Mouse (Mus musculus) liver, embryonic 16.5 days (tissue): ENCODE measurements at regions not wholly inside any gene's neighbourhood (a gene's known extent, or its start where the extent isn't known, plus 50 kb on each side); places are given as distances from the start of the nearest gene placed in this dataset.

Experiments used
- ATAC-seq: fragments of 200-750 bp; cut with Nextera tagmentation; 2 replicates; pipeline ENCODE4 v1.8.0; 2017; ENCODE audit warnings: low read depth, mild to moderate bottlenecking, moderate number of reproducible peaks, moderate library complexity
- H3K27ac ChIP-seq: fragments of 300-500 bp; sonication (generic); 2 replicates; pipeline ENCODE4 v1.5.1; 2014; ENCODE audit warnings: mild to moderate bottlenecking, low read length
- H3K27me3 ChIP-seq: fragments of 300-500 bp; sonication (generic); 2 replicates; pipeline ENCODE4 v1.6.1; 2014; ENCODE audit warnings: low read depth, low read length, mixed read lengths; ENCODE audit not compliant: control insufficient read depth, insufficient read depth
- H3K36me3 ChIP-seq: fragments of 300-500 bp; sonication (generic); 2 replicates; pipeline ENCODE4 v1.6.1; 2014; ENCODE audit warnings: mild to moderate bottlenecking; ENCODE audit not compliant: control insufficient read depth, insufficient read depth
- H3K4me1 ChIP-seq: fragments of 300-500 bp; sonication (generic); 2 replicates; pipeline ENCODE4 v1.6.1; 2014; ENCODE audit warnings: low read depth, low read length, mixed read lengths; ENCODE audit not compliant: control insufficient read depth
- H3K4me2 ChIP-seq: fragments of 300-500 bp; sonication (generic); 2 replicates; pipeline ENCODE4 v1.6.1; 2014; ENCODE audit warnings: low read depth, low read length, mixed read lengths
- H3K4me3 ChIP-seq: fragments of 300-500 bp; sonication (generic); 2 replicates; pipeline ENCODE4 v1.5.1; 2014; ENCODE audit warnings: low read depth, mild to moderate bottlenecking, low read length
- H3K9ac ChIP-seq: fragments of 300-500 bp; sonication (generic); 2 replicates; pipeline ENCODE4 v1.6.1; 2014; ENCODE audit warnings: low read depth, low read length
- H3K9me3 ChIP-seq: fragments of 300-500 bp; sonication (generic); replicated peaks from 2 replicates; pipeline ENCODE4 v1.6.1; 2016; ENCODE audit warnings: low read length; ENCODE audit not compliant: control insufficient read depth
- WGBS: fragments of 180-500 bp; shearing (Covaris S2); extraction: QIAGEN DNeasy Blood & Tissue Kit; methylation state at CpG from one replicate; pipeline ENCODE4 v1.1.7; 2014; ENCODE audit not compliant: insufficient replicate concordance; 5-methylcytosine and 5-hydroxymethylcytosine counted together

DNA sequence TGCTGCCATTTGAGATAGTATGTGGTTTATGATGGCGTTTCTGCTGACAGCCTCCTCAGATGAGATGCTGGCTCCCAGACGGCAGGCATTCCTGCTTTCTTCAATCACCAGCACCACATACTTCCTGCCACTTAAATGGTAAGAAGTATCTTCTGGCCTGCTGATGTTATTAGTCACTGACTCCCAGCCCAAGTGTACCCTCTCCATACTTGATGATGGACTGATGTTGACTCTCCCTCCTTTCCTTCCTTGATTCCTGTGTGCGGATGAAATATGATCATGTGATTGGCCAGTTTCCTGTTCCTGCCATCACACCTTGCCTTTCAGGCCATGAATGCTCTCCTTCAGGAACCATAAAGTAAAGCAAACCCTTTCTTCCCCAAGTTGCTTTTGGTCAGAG, 50.8 kb upstream of the Rpl10-ps3 start:
- no peaks in the 10 kb centered on the region for H3K27me3 ChIP-seq
- H3K9ac ChIP-seq = no peak overlapping the region
- H3K4me1 ChIP-seq = no peaks in the 10 kb centered on the region
- WGBS = 52% methylated on average over 3 of the region's 3 CpGs
- no peak for ATAC-seq
- no peaks in the 10 kb centered on the region for H3K9me3 ChIP-seq
- H3K4me3 ChIP-seq = no peak overlapping the region
- H3K27ac ChIP-seq = no peak overlapping the region
- H3K4me2 ChIP-seq = no peak overlapping the region
- no peaks in the 10 kb centered on the region for H3K36me3 ChIP-seq

DNA sequence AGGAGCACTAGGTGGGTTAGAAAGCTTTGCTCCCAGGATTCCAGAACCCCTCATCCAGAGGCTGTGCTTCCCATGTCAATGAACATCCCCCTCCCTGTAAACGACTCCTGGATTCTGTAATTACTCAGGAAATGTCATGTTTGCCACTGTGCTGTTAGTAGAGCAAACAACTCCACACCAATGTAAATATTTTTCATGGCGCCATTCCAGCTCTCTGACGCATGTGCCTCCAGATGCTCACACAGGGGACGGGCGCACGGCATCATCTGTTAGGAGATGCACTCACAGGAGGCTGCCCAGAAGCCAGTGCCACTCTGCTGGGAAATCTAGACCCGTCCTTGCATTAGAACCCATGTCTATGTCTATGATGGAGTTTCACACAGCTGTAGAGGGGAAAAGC, 51.3 kb upstream of the Rpl10-ps3 start:
- no peak for ATAC-seq
- WGBS = 63% methylated on average over 7 of the region's 7 CpGs
- H3K9ac ChIP-seq = no peak overlapping the region
- H3K36me3 ChIP-seq = no peaks in the 10 kb centered on the region
- H3K27me3 ChIP-seq = no peaks in the 10 kb centered on the region
- no peaks in the 10 kb centered on the region for H3K4me1 ChIP-seq
- no peak overlapping the region for H3K27ac ChIP-seq
- H3K9me3 ChIP-seq = no peaks in the 10 kb centered on the region
- no peak overlapping the region for H3K4me3 ChIP-seq
- H3K4me2 ChIP-seq = no peak overlapping the region

DNA sequence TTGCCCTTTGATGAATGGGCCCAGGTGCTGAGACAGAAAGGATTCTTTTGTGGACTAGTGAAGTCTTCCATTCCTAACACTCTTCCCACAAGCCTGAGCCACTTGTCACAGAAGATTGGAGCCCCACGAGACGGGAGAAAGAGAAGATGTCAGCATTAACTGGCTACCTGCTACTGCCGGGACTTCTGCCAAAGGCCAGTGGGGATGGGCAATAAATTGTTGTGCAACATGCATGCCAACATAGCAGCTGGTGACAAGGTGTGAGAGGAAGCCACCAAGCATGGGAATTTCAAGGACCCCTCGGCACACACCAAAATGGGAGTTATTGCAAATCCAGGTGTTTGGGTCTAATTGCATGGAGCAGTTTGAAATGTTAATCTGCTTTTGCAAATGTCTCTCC, 63.6 kb upstream of the Rpl10-ps3 start:
- ATAC-seq = no peak
- Histone ChIP-seq H3K9me3 (no peaks in the 10 kb centered on the region), H3K4me2 (no peak overlapping the region), H3K27ac (no peak overlapping the region), H3K27me3 (no peaks in the 10 kb centered on the region), H3K4me1 (no peaks in the 10 kb centered on the region), H3K36me3 (no peaks in the 10 kb centered on the region), H3K4me3 (no peak overlapping the region), H3K9ac (no peak overlapping the region)
- WGBS = 60% methylated on average over 4 of the region's 4 CpGs

DNA sequence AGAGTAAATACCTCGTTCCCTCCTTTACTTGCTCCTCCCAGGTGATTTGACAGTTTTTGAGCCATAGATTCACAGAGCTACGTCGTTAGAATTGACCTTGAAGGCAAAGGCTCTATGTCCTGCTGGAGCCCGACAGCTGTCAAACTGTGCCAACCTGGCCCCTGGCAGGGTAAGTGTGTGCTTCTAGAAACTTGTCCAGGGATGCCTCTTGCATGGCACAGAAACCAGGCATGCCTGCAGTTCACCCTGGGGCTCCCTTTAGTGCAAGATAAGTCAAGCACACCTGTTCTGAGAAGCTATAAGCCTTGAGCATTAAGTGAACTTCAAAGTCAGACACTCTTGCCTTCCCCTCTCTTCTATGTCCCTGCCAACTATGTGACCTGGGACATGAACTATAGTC, 64.1 kb upstream of the Rpl10-ps3 start:
- Histone ChIP-seq H3K4me2 (no peak overlapping the region), H3K9ac (no peak overlapping the region), H3K9me3 (no peaks in the 10 kb centered on the region), H3K27ac (no peak overlapping the region), H3K36me3 (no peaks in the 10 kb centered on the region), H3K4me1 (no peaks in the 10 kb centered on the region), H3K4me3 (no peak overlapping the region), H3K27me3 (no peaks in the 10 kb centered on the region)
- no peak for ATAC-seq
- 62% methylated on average over 4 of the region's 4 CpGs for WGBS

DNA sequence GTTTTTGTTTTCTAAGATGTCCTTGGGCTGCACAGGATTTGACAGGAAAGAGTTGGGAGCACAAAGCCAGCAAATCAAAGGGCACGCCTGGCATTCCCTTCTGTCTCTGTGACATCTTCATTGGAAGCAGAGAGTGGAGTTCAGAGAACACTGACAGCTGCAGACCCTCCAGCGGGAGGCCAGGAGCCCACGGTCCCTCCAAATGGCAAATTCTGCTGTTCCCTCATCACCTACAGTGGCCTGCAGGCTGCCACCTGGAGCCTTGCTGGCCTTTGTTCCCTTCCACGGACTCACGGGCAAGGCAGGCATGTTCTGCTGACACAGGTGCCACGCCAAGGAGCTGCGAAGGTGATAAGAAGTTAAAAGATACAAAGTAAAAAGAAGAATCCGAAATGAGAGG, 68.2 kb upstream of the Rpl10-ps3 start:
- no peak overlapping the region for H3K4me3 ChIP-seq

DNA sequence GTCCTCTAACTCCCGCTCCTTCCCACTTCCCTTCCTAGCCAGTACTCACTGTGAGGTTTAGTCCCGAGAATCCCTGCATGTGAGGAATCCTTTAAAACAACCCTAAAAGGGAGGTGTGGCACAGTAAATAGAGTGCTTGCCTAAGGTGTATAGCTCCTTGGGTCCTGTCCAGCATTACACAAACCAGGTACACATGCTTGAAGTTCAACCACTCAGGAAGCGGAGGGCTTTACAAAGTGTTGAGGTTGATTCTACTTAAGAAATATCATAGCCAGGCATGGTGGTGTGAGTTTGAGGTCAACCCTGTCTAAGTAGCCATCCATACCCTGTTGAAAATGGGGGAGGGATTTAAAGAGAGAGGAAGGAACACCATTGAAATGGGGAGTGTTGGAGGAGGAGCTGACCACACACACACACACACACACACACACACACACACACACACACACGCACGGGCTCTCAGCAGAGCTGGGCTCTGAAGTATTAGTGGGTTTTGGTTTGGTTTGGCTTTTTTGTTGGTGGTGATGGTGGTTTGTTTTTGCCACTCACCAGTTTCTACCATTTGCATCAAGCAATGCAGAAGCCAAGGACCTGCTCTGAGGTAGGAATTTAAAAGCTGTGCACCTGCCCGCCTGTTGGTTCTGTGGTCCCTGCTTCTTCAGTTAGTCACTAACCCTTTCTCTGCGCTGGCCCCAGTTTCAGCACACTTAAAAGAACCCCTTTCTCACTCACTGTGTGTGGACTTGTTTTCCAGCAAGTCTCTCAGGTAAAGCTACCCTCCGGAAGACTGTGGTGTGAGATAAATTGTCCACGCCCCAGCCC, 69.0 kb upstream of the Rpl10-ps3 start:
- H3K27ac ChIP-seq = no peak overlapping the region
- H3K4me2 ChIP-seq = no peak overlapping the region
- 69% methylated on average over 9 of the region's 9 CpGs for WGBS
- no peak overlapping the region for H3K4me3 ChIP-seq
- no peaks in the 10 kb centered on the region for H3K9me3 ChIP-seq
- no peak overlapping the region for H3K9ac ChIP-seq
- no peaks in the 10 kb centered on the region for H3K4me1 ChIP-seq
- H3K27me3 ChIP-seq = no peaks in the 10 kb centered on the region
- no peak for ATAC-seq
- no peaks in the 10 kb centered on the region for H3K36me3 ChIP-seq

More for the DNA sequence above, 68.2 kb upstream of the Rpl10-ps3 start:
- no peak overlapping the region for H3K4me2 ChIP-seq
- no peak for ATAC-seq
- H3K36me3 ChIP-seq = no peaks in the 10 kb centered on the region
- H3K9ac ChIP-seq = no peak overlapping the region
- H3K4me1 ChIP-seq = no peaks in the 10 kb centered on the region
- no peaks in the 10 kb centered on the region for H3K9me3 ChIP-seq
- no peak overlapping the region for H3K27ac ChIP-seq
- no peaks in the 10 kb centered on the region for H3K27me3 ChIP-seq
- WGBS = 65% methylated on average over 8 of the region's 8 CpGs

DNA sequence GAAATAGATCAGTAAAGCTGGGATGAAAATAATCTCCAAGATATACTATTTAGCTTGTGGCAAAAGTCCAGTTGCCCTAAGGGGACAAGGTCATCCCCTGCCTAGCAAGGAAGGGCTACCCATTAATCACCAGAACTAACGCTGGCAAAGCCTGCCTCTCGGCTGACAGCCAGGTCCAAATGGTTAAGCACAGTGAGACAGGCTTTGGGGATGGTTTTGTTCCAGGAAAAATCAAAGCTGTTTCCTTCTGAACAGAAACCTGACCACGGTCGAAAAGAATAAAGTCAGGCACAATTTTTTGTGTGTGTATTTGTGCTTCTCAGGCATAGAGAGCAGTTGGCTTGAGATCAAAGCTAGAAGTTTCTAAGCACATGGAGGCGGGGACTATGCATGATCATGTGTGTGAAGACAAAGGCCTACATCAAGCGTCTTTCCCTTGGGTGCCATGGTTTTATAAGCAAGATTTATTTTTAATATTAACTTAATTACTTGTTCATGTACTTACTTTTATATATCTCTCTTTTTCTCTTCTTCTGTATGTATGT, 70.1 kb upstream of the Rpl10-ps3 start:
- 59% methylated on average over 6 of the region's 6 CpGs for WGBS
- H3K4me2 ChIP-seq = no peak overlapping the region
- no peaks in the 10 kb centered on the region for H3K9me3 ChIP-seq
- no peak overlapping the region for H3K4me3 ChIP-seq
- H3K27me3 ChIP-seq = no peaks in the 10 kb centered on the region
- H3K27ac ChIP-seq = no peak overlapping the region
- H3K9ac ChIP-seq = no peak overlapping the region
- H3K36me3 ChIP-seq = no peaks in the 10 kb centered on the region
- H3K4me1 ChIP-seq = no peaks in the 10 kb centered on the region
- ATAC-seq = no peak

DNA sequence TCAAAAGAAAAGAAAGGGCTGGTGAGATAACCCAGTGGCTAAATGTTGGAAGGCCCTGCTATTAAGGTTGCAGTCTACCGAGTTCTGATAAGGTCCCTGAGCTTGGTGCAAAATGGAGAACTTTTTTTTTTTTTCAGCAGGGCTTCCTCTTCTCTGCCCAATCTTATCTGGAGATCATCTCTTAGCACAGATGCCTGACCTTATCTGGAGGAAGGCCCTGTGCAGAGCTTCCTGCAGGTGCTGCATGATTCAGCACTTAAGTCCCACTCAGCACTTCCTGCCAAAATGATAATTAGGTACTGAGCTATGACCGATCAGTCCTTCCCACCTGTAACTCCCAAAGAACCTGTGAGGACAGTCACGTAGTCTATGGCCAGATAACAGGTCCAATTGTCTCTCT, 71.9 kb upstream of the Rpl10-ps3 start:
- Histone ChIP-seq H3K9me3 (no peaks in the 10 kb centered on the region), H3K27me3 (no peaks in the 10 kb centered on the region), H3K4me3 (no peak overlapping the region), H3K27ac (no peak overlapping the region), H3K9ac (no peak overlapping the region), H3K4me2 (no peak overlapping the region), H3K4me1 (no peaks in the 10 kb centered on the region), H3K36me3 (no peaks in the 10 kb centered on the region)
- no peak for ATAC-seq
- WGBS = 12% methylated on average over 3 of the region's 3 CpGs

DNA sequence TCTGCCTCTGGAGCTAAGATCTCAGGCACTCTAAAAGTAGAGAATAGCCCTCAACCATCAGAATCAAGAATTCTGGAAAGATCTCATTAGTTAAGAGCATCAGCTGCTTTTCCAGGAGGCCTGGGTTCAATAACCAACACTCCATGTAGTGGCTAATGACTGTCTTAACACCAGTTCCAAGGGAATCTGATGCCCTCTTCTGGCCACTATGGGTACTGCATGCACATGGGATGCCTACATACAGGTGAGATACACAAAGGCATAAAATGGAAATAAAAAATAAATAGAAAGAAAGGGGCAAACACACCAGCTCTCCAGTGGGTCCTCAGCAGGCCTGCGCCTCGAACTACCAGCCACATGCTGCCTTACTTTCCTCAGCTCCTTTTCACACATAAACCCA, 73.3 kb upstream of the Plet1 start:
- no peaks in the 10 kb centered on the region for H3K36me3 ChIP-seq
- 68% methylated on average over 2 of the region's 2 CpGs for WGBS
- H3K4me3 ChIP-seq = no peak overlapping the region
- H3K4me1 ChIP-seq = no peaks in the 10 kb centered on the region
- no peak overlapping the region for H3K9ac ChIP-seq
- no peak overlapping the region for H3K27ac ChIP-seq
- H3K4me2 ChIP-seq = no peak overlapping the region
- H3K9me3 ChIP-seq = no peaks in the 10 kb centered on the region
- no peaks in the 10 kb centered on the region for H3K27me3 ChIP-seq
- no peak for ATAC-seq
